Mouse (Mus musculus): Measurements from ENCODE around the gene Phf13.

GRCm38 (mm10) chr4:152029997-152030396 is 33.9 kb upstream of the Phf13 start:
- TF ChIP-seq CTCF (IDR thresholded peaks at IDR 0.05; ENCODE audit: insufficient read depth, low read depth, low read length) (no peak), POLR2A (IDR thresholded peaks at IDR 0.05; ENCODE audit: insufficient read depth, low read depth, low read length) (no peak)
